Mouse (Mus musculus): Measurements from ENCODE around the gene Gm17359. TPM values are rescaled to one million over a fixed set of nuclear protein-coding genes. Genes with fewer than 3 reads are reported as not detected.

The Gm17359 gene
- total and polyA plus RNA-seq, 2 experiments from 2014 or later, result not detected

DNA sequence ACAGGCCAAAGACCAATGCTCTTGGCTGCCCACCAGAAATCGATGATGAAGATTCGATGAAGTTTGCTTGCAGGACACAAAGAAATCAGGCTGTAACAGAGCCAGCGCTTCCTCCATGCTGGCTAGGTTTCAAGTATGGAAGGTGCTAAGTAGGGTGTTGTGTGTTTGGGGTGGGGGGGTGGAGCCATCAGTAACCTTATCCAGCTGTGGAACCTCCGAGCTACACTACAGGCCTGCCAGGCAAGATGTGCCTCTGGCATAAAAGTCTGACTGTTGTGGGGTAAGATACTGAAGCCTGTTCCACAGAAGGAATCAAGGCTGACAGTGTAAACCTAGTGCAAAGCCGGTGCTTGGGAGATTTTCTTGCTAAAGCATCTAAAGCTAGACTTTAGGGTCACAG is 112.0 kb downstream of the Gm17359 start:
- Histone ChIP-seq H3K9me3 (ENCODE audit: low read length) (no peaks in the 10 kb centered on the region), H3K27me3 (ENCODE audit: insufficient read depth, low read length) (no peaks in the 10 kb centered on the region), H3K4me2 (ENCODE audit: low read depth) (no peak overlapping the region), H3K27ac (ENCODE audit: low read depth, low read length) (no peak overlapping the region), H3K4me3 (ENCODE audit: low read depth, low read length) (no peak overlapping the region), H3K4me1 (ENCODE audit: insufficient read depth) (no peaks in the 10 kb centered on the region), H3K36me3 (ENCODE audit: insufficient read depth) (no peaks in the 10 kb centered on the region), H3K9ac (no peak overlapping the region)
- 79% methylated on average over 5 of the region's 5 CpGs for WGBS
- TF ChIP-seq CTCF (IDR thresholded peaks at IDR 0.05; ENCODE audit: low read depth), result no peak
- DNase-seq (no peak), ATAC-seq (no peak)

DNA sequence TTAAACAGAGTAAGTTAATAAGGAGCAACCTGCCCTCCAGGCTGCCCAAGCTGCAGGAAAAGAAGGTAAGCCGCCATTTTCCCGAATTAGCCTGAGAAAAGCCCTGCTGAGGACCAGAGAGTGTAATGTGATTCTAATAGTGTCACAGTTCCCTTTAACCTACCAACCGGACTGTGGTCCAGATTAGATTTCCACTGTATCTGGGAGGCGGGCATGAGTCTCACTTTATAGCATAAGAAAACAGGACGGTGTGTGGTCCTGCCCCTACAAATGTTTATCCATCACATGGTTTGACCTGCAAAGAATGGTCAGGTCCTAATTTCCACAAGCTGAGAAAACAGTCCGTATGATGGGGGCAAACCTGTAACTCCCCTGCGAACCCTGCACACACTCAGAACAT is 112.9 kb downstream of the Gm17359 start:
- no peak overlapping the region for H3K4me2 ChIP-seq (ENCODE audit: low read depth)
- H3K9ac ChIP-seq, result no peak overlapping the region
- H3K9me3 ChIP-seq (ENCODE audit: low read length), result no peaks in the 10 kb centered on the region
- WGBS, result 83% methylated on average over 7 of the region's 7 CpGs
- H3K36me3 ChIP-seq (ENCODE audit: insufficient read depth), result no peaks in the 10 kb centered on the region
- TF ChIP-seq CTCF (IDR thresholded peaks at IDR 0.05; ENCODE audit: low read depth), result no peak
- no peaks in the 10 kb centered on the region for H3K4me1 ChIP-seq (ENCODE audit: insufficient read depth)
- no peak overlapping the region for H3K4me3 ChIP-seq (ENCODE audit: low read depth, low read length)
- ATAC-seq (no peak), DNase-seq (no peak)
- no peak overlapping the region for H3K27ac ChIP-seq (ENCODE audit: low read depth, low read length)
- no peaks in the 10 kb centered on the region for H3K27me3 ChIP-seq (ENCODE audit: insufficient read depth, low read length)

DNA sequence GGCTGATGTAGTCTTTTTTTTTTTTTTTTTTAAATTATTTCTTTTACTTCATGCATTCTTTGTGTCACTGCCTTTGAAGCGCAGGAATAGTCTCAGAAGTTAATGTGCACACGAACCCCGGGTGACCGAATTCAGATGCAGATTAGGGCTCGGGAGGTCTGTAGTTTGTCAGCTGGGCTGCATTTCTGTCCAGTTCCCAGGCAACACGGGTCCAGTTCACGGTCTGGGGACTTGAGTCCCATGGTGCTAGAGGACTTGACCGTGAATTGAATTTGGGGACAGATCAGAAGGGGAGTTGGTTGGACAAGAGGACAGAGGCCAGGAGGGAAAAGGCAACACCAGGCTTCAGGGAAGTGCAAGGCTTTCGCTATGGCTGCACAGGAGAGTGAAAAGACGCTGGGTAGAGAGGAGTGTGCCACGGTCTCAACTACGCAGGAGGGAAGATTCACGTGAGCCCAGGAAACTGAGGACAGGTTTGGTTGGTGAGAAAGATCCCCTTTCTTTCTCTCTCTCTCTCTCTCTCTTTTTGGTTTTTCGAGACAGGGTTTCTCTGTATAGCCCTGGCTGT is 116.3 kb downstream of the Gm17359 start:
- Histone ChIP-seq H3K9me3 (ENCODE audit: low read length) (no peaks in the 10 kb centered on the region), H3K36me3 (ENCODE audit: insufficient read depth) (peaks cover 7% of the 10 kb centered on the region), H3K4me2 (ENCODE audit: low read depth) (no peak overlapping the region), H3K27ac (ENCODE audit: low read depth, low read length) (no peak overlapping the region), H3K27me3 (ENCODE audit: insufficient read depth, low read length) (no peaks in the 10 kb centered on the region), H3K9ac (no peak overlapping the region), H3K4me1 (ENCODE audit: insufficient read depth) (no peaks in the 10 kb centered on the region), H3K4me3 (ENCODE audit: low read depth, low read length) (no peak overlapping the region)
- DNase-seq (no peak), ATAC-seq (peak; percentile 50)
- no peak for TF ChIP-seq CTCF (IDR thresholded peaks at IDR 0.05; ENCODE audit: low read depth)
- 32% methylated on average over 14 of the region's 14 CpGs for WGBS

DNA sequence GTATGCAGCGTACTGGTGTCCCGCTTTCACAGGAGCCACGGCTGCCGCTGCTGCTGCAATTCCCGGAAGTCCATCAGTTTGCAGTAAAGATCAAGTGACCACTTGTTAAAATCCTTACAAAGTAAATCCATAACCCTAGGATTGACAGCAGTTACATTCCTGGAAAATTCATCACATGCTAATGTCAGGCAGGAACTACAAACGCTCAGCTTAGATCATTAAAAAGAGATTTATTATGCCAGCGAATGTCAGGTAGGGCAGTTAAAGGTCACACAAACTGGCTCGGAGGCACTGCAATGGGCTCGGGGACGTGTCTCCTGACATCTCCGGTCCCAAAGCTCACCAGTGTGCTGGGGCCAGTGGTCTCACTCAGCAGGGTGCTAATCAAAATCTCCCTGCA is 119.3 kb downstream of the Gm17359 start:
- 84% methylated on average over 11 of the region's 11 CpGs for WGBS
- Histone ChIP-seq H3K27me3 (ENCODE audit: insufficient read depth, low read length) (no peaks in the 10 kb centered on the region), H3K9ac (no peak overlapping the region), H3K4me3 (ENCODE audit: low read depth, low read length) (no peak overlapping the region), H3K27ac (ENCODE audit: low read depth, low read length) (no peak overlapping the region), H3K4me1 (ENCODE audit: insufficient read depth) (no peaks in the 10 kb centered on the region), H3K4me2 (ENCODE audit: low read depth) (no peak overlapping the region), H3K9me3 (ENCODE audit: low read length) (no peaks in the 10 kb centered on the region), H3K36me3 (ENCODE audit: insufficient read depth) (peaks cover 25% of the 10 kb centered on the region)
- ATAC-seq, result no peak
- no peak for TF ChIP-seq CTCF (IDR thresholded peaks at IDR 0.05; ENCODE audit: low read depth)
- no peak for DNase-seq

DNA sequence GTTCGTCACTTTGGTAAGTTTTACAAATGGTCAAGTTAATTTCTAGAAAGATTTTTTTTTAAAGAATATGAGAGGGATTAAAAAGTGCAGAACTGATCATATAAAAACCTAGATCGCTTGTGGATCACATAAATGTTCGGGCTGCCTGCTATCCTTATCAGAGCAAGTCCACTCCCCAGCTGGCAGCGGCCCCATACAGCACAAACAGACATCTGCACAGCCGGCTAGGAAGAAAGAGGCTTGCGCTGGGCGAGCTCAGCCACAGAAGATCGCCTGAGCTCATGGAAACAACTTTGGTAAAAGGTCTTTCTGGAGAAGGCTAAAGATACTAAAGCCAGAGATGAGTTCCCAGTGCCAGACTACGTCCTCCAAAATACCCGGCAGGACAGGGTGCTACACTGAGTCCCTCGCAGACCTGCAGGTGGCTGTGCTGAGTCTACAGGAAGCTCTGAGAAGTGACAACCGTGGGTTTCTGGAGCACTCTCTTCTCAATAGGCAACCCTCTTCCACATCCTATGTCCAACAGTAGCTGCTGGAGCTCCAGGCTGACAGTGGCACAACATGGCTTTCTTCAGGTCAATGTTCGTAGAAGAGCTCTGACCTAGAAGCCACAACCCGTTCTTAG is 122.3 kb downstream of the Gm17359 start:
- no peak for TF ChIP-seq CTCF (IDR thresholded peaks at IDR 0.05; ENCODE audit: low read depth)
- 83% methylated on average over 14 of the region's 14 CpGs for WGBS
- H3K4me1 ChIP-seq (ENCODE audit: insufficient read depth), result no peaks in the 10 kb centered on the region
- no peak overlapping the region for H3K9ac ChIP-seq
- peaks cover 36% of the 10 kb centered on the region for H3K36me3 ChIP-seq (ENCODE audit: insufficient read depth)
- no peaks in the 10 kb centered on the region for H3K27me3 ChIP-seq (ENCODE audit: insufficient read depth, low read length)
- ATAC-seq (no peak), DNase-seq (no peak)
- H3K4me2 ChIP-seq (ENCODE audit: low read depth), result no peak overlapping the region
- no peaks in the 10 kb centered on the region for H3K9me3 ChIP-seq (ENCODE audit: low read length)
- H3K27ac ChIP-seq (ENCODE audit: low read depth, low read length), result no peak overlapping the region
- H3K4me3 ChIP-seq (ENCODE audit: low read depth, low read length), result no peak overlapping the region

DNA sequence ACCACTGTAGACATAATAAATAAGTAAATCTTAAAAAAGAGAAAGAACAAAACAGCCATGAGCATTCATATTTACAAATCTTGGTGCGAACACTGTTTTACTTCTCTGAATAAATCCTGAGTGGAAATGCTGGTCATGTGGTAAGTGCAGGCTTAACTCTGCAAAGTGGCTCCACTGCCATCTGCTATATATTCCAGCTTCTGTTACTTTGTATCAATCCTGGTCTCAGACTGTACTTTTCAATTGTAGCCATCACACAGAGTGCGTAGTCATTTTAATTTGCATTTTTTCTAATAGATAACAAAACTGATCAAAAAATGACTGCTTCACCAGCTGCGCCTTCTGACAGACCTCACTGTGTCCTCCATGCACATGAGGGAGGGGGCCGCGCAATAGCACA is 133.0 kb downstream of the Gm17359 start:
- WGBS, result 91% methylated on average over 5 of the region's 5 CpGs

DNA sequence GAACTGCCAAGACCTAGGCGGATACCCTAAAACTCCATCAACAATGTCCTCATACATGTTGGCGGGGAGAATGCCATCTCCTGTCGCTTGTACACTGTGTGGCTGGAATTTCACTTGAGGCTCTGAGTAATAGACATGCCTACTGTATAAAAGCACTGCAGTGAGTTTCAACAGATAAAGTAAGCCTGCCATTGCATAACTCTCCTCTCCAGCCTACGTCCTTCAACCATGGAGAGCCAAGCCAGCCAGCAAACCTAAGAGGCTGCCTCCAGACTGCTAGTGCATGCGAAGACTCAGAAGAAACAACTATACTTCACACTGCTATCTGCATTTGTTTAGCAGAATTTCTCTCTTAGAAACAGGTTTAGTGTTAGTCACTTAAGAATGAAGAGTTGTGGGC is 135.9 kb downstream of the Gm17359 start:
- DNase-seq (no peak), ATAC-seq (no peak)
- peaks cover 5% of the 10 kb centered on the region; the same call in 1 of the 2 replicates for H3K36me3 ChIP-seq (ENCODE audit: insufficient read depth)
- TF ChIP-seq CTCF (IDR thresholded peaks at IDR 0.05; ENCODE audit: low read depth), result no peak
- no peak overlapping the region for H3K4me3 ChIP-seq (ENCODE audit: low read depth, low read length)
- H3K27me3 ChIP-seq (ENCODE audit: insufficient read depth, low read length), result no peaks in the 10 kb centered on the region
- no peak overlapping the region for H3K4me2 ChIP-seq (ENCODE audit: low read depth)
- H3K4me1 ChIP-seq (ENCODE audit: insufficient read depth), result peaks cover 21% of the 10 kb centered on the region
- H3K9me3 ChIP-seq (ENCODE audit: low read length), result no peaks in the 10 kb centered on the region
- H3K27ac ChIP-seq (ENCODE audit: low read depth, low read length), result no peak overlapping the region
- H3K9ac ChIP-seq, result no peak overlapping the region
- 93% methylated on average over 5 of the region's 5 CpGs for WGBS

More for the DNA sequence above, 133.0 kb downstream of the Gm17359 start:
- no peaks in the 10 kb centered on the region for H3K27me3 ChIP-seq (ENCODE audit: insufficient read depth, low read length)
- no peak overlapping the region for H3K4me2 ChIP-seq (ENCODE audit: low read depth)
- no peak overlapping the region for H3K4me3 ChIP-seq (ENCODE audit: low read depth, low read length)
- no peak overlapping the region for H3K27ac ChIP-seq (ENCODE audit: low read depth, low read length)
- H3K4me1 ChIP-seq (ENCODE audit: insufficient read depth), result peaks cover 8% of the 10 kb centered on the region; the same call in 1 of the 2 replicates
- H3K9ac ChIP-seq, result no peak overlapping the region
- no peak for TF ChIP-seq CTCF (IDR thresholded peaks at IDR 0.05; ENCODE audit: low read depth)
- DNase-seq (peak; percentile 18), ATAC-seq (peak; percentile 60)
- peaks cover 8% of the 10 kb centered on the region; the same call in 1 of the 2 replicates for H3K36me3 ChIP-seq (ENCODE audit: insufficient read depth)
- H3K9me3 ChIP-seq (ENCODE audit: low read length), result no peaks in the 10 kb centered on the region
